Mouse (Mus musculus) intestine, embryonic 15.5 days (tissue): ENCODE measurements around the gene Prr3. TPM values are rescaled to one million over a fixed set of nuclear protein-coding genes. Genes with fewer than 3 reads are reported as not detected.
"Not testable (repeated sequence)": the region's sequence is repeated elsewhere in the genome, so short reads cannot be mapped to it uniquely, and the experiment has no call there.

Source experiments
- ATAC-seq: fragments of 200-750 bp; cut with Nextera tagmentation; 2 replicates; pipeline ENCODE4 v1.8.0; 2017; ENCODE audit warnings: moderate TSS enrichment, moderate library complexity
- H3K27ac ChIP-seq: fragments of 300-500 bp; sonication (generic); 2 replicates; pipeline ENCODE4 v1.5.1; 2015; ENCODE audit warnings: mild to moderate bottlenecking, inconsistent platforms
- H3K27me3 ChIP-seq: fragments of 300-500 bp; sonication (generic); replicated peaks from 2 replicates; pipeline ENCODE4 v1.6.1; 2015; ENCODE audit warnings: inconsistent platforms
- H3K36me3 ChIP-seq: fragments of 300-500 bp; sonication (generic); 2 replicates; pipeline ENCODE4 v1.6.1; 2015; ENCODE audit warnings: inconsistent platforms
- H3K4me1 ChIP-seq: fragments of 300-500 bp; sonication (generic); replicated peaks from 2 replicates; pipeline ENCODE4 v1.6.1; 2015; ENCODE audit warnings: inconsistent platforms
- H3K4me2 ChIP-seq: fragments of 300-500 bp; sonication (generic); replicated peaks from 2 replicates; pipeline ENCODE4 v1.6.1; 2015; ENCODE audit warnings: mild to moderate bottlenecking, inconsistent platforms
- H3K4me3 ChIP-seq: fragments of 300-500 bp; sonication (generic); replicated peaks from 2 replicates; pipeline ENCODE4 v1.5.1; 2015; ENCODE audit warnings: inconsistent platforms
- H3K9ac ChIP-seq: fragments of 300-500 bp; sonication (generic); 2 replicates; pipeline ENCODE4 v1.6.1; 2015; ENCODE audit warnings: inconsistent platforms
- H3K9me3 ChIP-seq: fragments of 300-500 bp; sonication (generic); 2 replicates; pipeline ENCODE4 v1.6.1; 2016; ENCODE audit warnings: inconsistent platforms
- WGBS: fragments of 180-500 bp; shearing (Covaris S2); methylation state at CpG from one replicate; pipeline ENCODE4 v1.1.7; 2015; 5-methylcytosine and 5-hydroxymethylcytosine counted together
- polyA plus RNA-seq: library from polyadenylated mRNA; unstranded; fragments of >200 nt; fragmentation: Nextera tagmentation; extraction: Ambion mirVana; gene quantifications from 2 replicates; pipeline ENCODE4 v1.2.1, GENCODE M21; 2015

The Prr3 gene
- polyA plus RNA-seq, 1 experiment from 2014 or later, result 25.7 TPM

GRCm38 (mm10) chr17:36019519-36019918 is 39.5 kb upstream of the Prr3 start:
- H3K36me3 ChIP-seq, result peaks cover under 1% of the 10 kb centered on the region; the same call in 1 of the 2 replicates
- no peaks in the 10 kb centered on the region for H3K9me3 ChIP-seq
- 66% methylated on average over 3 of the region's 3 CpGs for WGBS
- no peak overlapping the region for H3K9ac ChIP-seq
- no peak for ATAC-seq
- no peak overlapping the region for H3K4me2 ChIP-seq
- H3K4me3 ChIP-seq, result no peak overlapping the region
- H3K27ac ChIP-seq, result no peak overlapping the region
- peaks cover 3% of the 10 kb centered on the region; the same call in 1 of the 2 replicates for H3K4me1 ChIP-seq
- H3K27me3 ChIP-seq, result no peaks in the 10 kb centered on the region

GRCm38 (mm10) chr17:36018979-36019378 is 38.9 kb upstream of the Prr3 start:
- H3K4me3 ChIP-seq, result no peak overlapping the region
- no peaks in the 10 kb centered on the region for H3K9me3 ChIP-seq
- H3K4me1 ChIP-seq, result peaks cover 3% of the 10 kb centered on the region; the same call in 1 of the 2 replicates
- H3K27me3 ChIP-seq, result no peaks in the 10 kb centered on the region
- no peak overlapping the region for H3K4me2 ChIP-seq
- no peak overlapping the region for H3K27ac ChIP-seq
- peaks cover 4% of the 10 kb centered on the region; the same call in 1 of the 2 replicates for H3K36me3 ChIP-seq
- WGBS, result 57% methylated on average over 2 of the region's 2 CpGs
- no peak overlapping the region for H3K9ac ChIP-seq
- no peak for ATAC-seq

GRCm38 (mm10) chr17:36017046-36017445 is 37.0 kb upstream of the Prr3 start:
- whole genome bisulfite sequencing, result 87% methylated on average over 5 of the region's 5 CpGs

GRCm38 (mm10) chr17:36014977-36015376 is 34.9 kb upstream of the Prr3 start:
- ATAC-seq, result no peak
- Histone ChIP-seq H3K9me3 (no peaks in the 10 kb centered on the region), H3K9ac (no peak overlapping the region), H3K27me3 (no peaks in the 10 kb centered on the region), H3K4me3 (no peak overlapping the region), H3K4me1 (no peaks in the 10 kb centered on the region), H3K4me2 (no peak overlapping the region), H3K36me3 (peaks cover 4% of the 10 kb centered on the region; the same call in 1 of the 2 replicates), H3K27ac (no peak overlapping the region)
- WGBS, result 94% methylated on average over 5 of the region's 5 CpGs

More at GRCm38 (mm10) chr17:36017046-36017445, 37.0 kb upstream of the Prr3 start:
- H3K4me3 ChIP-seq, result no peak overlapping the region
- H3K36me3 ChIP-seq, result peaks cover 4% of the 10 kb centered on the region; the same call in 1 of the 2 replicates
- H3K27me3 ChIP-seq, result no peaks in the 10 kb centered on the region
- ATAC-seq, result no peak
- H3K27ac ChIP-seq, result no peak overlapping the region
- 0 out of 2 replicates have a peak, but pooled peaks cover 3% of the 10 kb centered on the region for H3K4me1 ChIP-seq
- H3K9me3 ChIP-seq, result no peaks in the 10 kb centered on the region
- H3K9ac ChIP-seq, result no peak overlapping the region
- H3K4me2 ChIP-seq, result no peak overlapping the region

GRCm38 (mm10) chr17:36004409-36004808 is 24.4 kb upstream of the Prr3 start:
- WGBS, result 86% methylated on average over 7 of the region's 7 CpGs
- H3K9me3 ChIP-seq, H3K36me3 ChIP-seq: not testable (repeated sequence)

GRCm38 (mm10) chr17:36003331-36003730 is 23.3 kb upstream of the Prr3 start:
- no peaks in the 10 kb centered on the region for H3K36me3 ChIP-seq
- H3K4me1 ChIP-seq, result no peaks in the 10 kb centered on the region
- no peak overlapping the region for H3K4me3 ChIP-seq
- H3K4me2 ChIP-seq, result no peak overlapping the region
- no peak for ATAC-seq
- H3K27ac ChIP-seq, result no peak overlapping the region
- no peaks in the 10 kb centered on the region for H3K27me3 ChIP-seq
- H3K9ac ChIP-seq, result no peak overlapping the region
- 94% methylated on average over 7 of the region's 7 CpGs for WGBS
- H3K9me3 ChIP-seq, result no peaks in the 10 kb centered on the region

More at GRCm38 (mm10) chr17:36004409-36004808, 24.4 kb upstream of the Prr3 start:
- not testable (repeated sequence) for H3K4me3 ChIP-seq, H3K4me2 ChIP-seq, H3K4me1 ChIP-seq, H3K9ac ChIP-seq, H3K27me3 ChIP-seq, ATAC-seq, H3K27ac ChIP-seq

GRCm38 (mm10) chr17:36001966-36002365 is 21.9 kb upstream of the Prr3 start:
- Histone ChIP-seq H3K4me2 (no peak overlapping the region), H3K9ac (no peak overlapping the region), H3K4me1 (0 out of 2 replicates have a peak, but pooled peaks cover 4% of the 10 kb centered on the region), H3K4me3 (no peak overlapping the region), H3K9me3 (no peaks in the 10 kb centered on the region), H3K36me3 (no peaks in the 10 kb centered on the region), H3K27ac (no peak overlapping the region), H3K27me3 (no peaks in the 10 kb centered on the region)
- peak; percentile 26; the same call in 1 of the 2 replicates for ATAC-seq
- 98% methylated on average over 6 of the region's 6 CpGs for WGBS

- Histone ChIP-seq H3K27ac (no peak overlapping the region), H3K4me2 (no peak overlapping the region), H3K9ac (no peak overlapping the region), H3K27me3 (no peaks in the 10 kb centered on the region), H3K9me3 (no peaks in the 10 kb centered on the region), H3K36me3 (no peaks in the 10 kb centered on the region), H3K4me3 (no peak overlapping the region), H3K4me1 (0 out of 2 replicates have a peak, but pooled peaks cover 4% of the 10 kb centered on the region)
- no peak for ATAC-seq
- 81% methylated on average over 12 of the region's 12 CpGs for WGBS
Observed at GRCm38 (mm10) chr17:36001121-36001897, 21.3 kb upstream of the Prr3 start.

GRCm38 (mm10) chr17:36000349-36000748 is 20.3 kb upstream of the Prr3 start:
- Histone ChIP-seq H3K27me3 (no peaks in the 10 kb centered on the region), H3K36me3 (no peaks in the 10 kb centered on the region), H3K9me3 (no peaks in the 10 kb centered on the region), H3K4me3 (no peak overlapping the region), H3K4me1 (0 out of 2 replicates have a peak, but pooled peaks cover 7% of the 10 kb centered on the region), H3K4me2 (no peak overlapping the region), H3K27ac (no peak overlapping the region), H3K9ac (no peak overlapping the region)
- 64% methylated on average over 4 of the region's 4 CpGs for WGBS
- no peak for ATAC-seq

- 78% methylated on average over 7 of the region's 7 CpGs for whole genome bisulfite sequencing
- Histone ChIP-seq H3K4me2 (no peak overlapping the region), H3K36me3 (no peaks in the 10 kb centered on the region), H3K27me3 (no peaks in the 10 kb centered on the region), H3K9me3 (no peaks in the 10 kb centered on the region), H3K4me1 (0 out of 2 replicates have a peak, but pooled peaks cover 8% of the 10 kb centered on the region), H3K9ac (no peak overlapping the region), H3K4me3 (no peak overlapping the region), H3K27ac (no peak overlapping the region)
- no peak for ATAC-seq
Observed at GRCm38 (mm10) chr17:35999356-35999755, 19.3 kb upstream of the Prr3 start.

- no peaks in the 10 kb centered on the region for H3K9me3 ChIP-seq
Observed at GRCm38 (mm10) chr17:35998545-35999305, 18.7 kb upstream of the Prr3 start.

More at GRCm38 (mm10) chr17:35998545-35999305, 18.7 kb upstream of the Prr3 start:
- H3K27ac ChIP-seq, result no peak overlapping the region
- no peaks in the 10 kb centered on the region for H3K36me3 ChIP-seq
- ATAC-seq, result no peak
- 83% methylated on average over 6 of the region's 6 CpGs for WGBS
- H3K4me2 ChIP-seq, result no peak overlapping the region
- no peak overlapping the region for H3K9ac ChIP-seq
- H3K4me1 ChIP-seq, result 0 out of 2 replicates have a peak, but pooled peaks cover 10% of the 10 kb centered on the region
- H3K27me3 ChIP-seq, result no peaks in the 10 kb centered on the region
- no peak overlapping the region for H3K4me3 ChIP-seq
